Mouse (Mus musculus): ENCODE results near the gene Psd. TPM values are rescaled to one million over a fixed set of nuclear protein-coding genes. Genes with fewer than 3 reads are reported as not detected.

Psd gene
- polyA plus RNA-seq, 1 experiment from 2014 or later = 99.1 TPM

DNA sequence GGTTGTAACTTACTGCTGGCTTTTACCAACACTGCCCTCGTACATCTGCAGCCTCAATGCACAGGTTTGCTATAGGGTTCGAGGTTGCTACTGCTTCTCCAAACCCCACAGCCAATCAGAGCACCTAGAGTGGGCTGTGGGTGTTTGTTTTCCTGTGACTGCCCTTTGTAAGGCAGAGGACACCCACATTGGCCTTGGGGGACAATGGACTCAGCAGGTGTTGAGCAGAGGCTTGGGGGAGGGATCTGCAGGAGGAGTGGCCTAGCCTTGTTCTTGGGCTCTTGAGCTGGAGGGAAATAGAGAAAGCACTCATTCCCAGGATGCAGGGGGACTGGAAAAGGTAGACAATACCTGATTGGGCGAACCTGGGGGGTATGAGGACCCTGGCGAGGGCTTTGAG, 31.4 kb upstream of the Psd start:
- Histone ChIP-seq H3K4me3 (ENCODE audit: low read length) (no peak overlapping the region), H3K27ac (ENCODE audit: low read depth, low read length) (no peak overlapping the region), H3K27me3 (replicated peaks; ENCODE audit: control insufficient read depth, insufficient read depth, low read length) (no peaks in the 10 kb centered on the region; the same call in 1 of the 2 replicates), H3K9ac (ENCODE audit: low read depth, low read length) (no peak overlapping the region), H3K36me3 (ENCODE audit: control insufficient read depth, insufficient read depth, low read length) (no peaks in the 10 kb centered on the region), H3K4me2 (ENCODE audit: low read length) (no peak overlapping the region), H3K9me3 (ENCODE audit: control insufficient read depth, low read length) (no peaks in the 10 kb centered on the region), H3K4me1 (ENCODE audit: control insufficient read depth, insufficient read depth, low read depth, low read length) (peaks cover 9% of the 10 kb centered on the region)
- WGBS = 58% methylated on average over 4 of the region's 4 CpGs
- ATAC-seq = no peak

- peak overlapping the region; percentile 87 for H3K9ac ChIP-seq (ENCODE audit: low read depth, low read length)
- ATAC-seq = no peak
- 24% methylated on average over 25 of the region's 25 CpGs for WGBS
- H3K4me2 ChIP-seq (ENCODE audit: low read length) = peak overlapping the region; percentile 84
- H3K9me3 ChIP-seq (ENCODE audit: control insufficient read depth, low read length) = no peaks in the 10 kb centered on the region
- peaks cover 9% of the 10 kb centered on the region for H3K4me1 ChIP-seq (ENCODE audit: control insufficient read depth, insufficient read depth, low read depth, low read length)
- no peaks in the 10 kb centered on the region for H3K36me3 ChIP-seq (ENCODE audit: control insufficient read depth, insufficient read depth, low read length)
- no peak overlapping the region for H3K27ac ChIP-seq (ENCODE audit: low read depth, low read length)
- H3K4me3 ChIP-seq (ENCODE audit: low read length) = peak overlapping the region; percentile 68
- no peaks in the 10 kb centered on the region; the same call in 1 of the 2 replicates for H3K27me3 ChIP-seq (replicated peaks; ENCODE audit: control insufficient read depth, insufficient read depth, low read length)
Measured at GRCm38 (mm10) chr19:46357344-46358280, 30.7 kb upstream of the Psd start.

GRCm38 (mm10) chr19:46356701-46357138, 29.8 kb upstream of the Psd start:
- peaks cover 9% of the 10 kb centered on the region for H3K4me1 ChIP-seq (ENCODE audit: control insufficient read depth, insufficient read depth, low read depth, low read length)
- peak overlapping the region; percentile 84 for H3K4me2 ChIP-seq (ENCODE audit: low read length)
- H3K27me3 ChIP-seq (replicated peaks; ENCODE audit: control insufficient read depth, insufficient read depth, low read length) = no peaks in the 10 kb centered on the region; the same call in 1 of the 2 replicates
- WGBS = under 1% methylated on average over 29 of the region's 29 CpGs
- no peaks in the 10 kb centered on the region for H3K36me3 ChIP-seq (ENCODE audit: control insufficient read depth, insufficient read depth, low read length)
- peak; percentile 94 for ATAC-seq
- H3K9ac ChIP-seq (ENCODE audit: low read depth, low read length) = peak overlapping the region; percentile 87
- H3K27ac ChIP-seq (ENCODE audit: low read depth, low read length) = peak overlapping the region; percentile 75
- H3K4me3 ChIP-seq (ENCODE audit: low read length) = peak overlapping the region; percentile 68
- H3K9me3 ChIP-seq (ENCODE audit: control insufficient read depth, low read length) = no peaks in the 10 kb centered on the region

GRCm38 (mm10) chr19:46350168-46350932, 23.4 kb upstream of the Psd start, which contains the start of gene 2310034G01Rik:
2310034G01Rik (minus strand) TSS chr19:46350302.
- peak within 1 kb of the TSS; percentile 94 for H3K27ac ChIP-seq (ENCODE audit: low read depth, low read length)
- no peaks in the 10 kb centered on the region for H3K27me3 ChIP-seq (replicated peaks; ENCODE audit: control insufficient read depth, insufficient read depth, low read length)
- H3K4me3 ChIP-seq (ENCODE audit: low read length) = peak within 1 kb of the TSS; percentile 74
- peak within 1 kb of the TSS; percentile 93 for H3K9ac ChIP-seq (ENCODE audit: low read depth, low read length)
- peaks cover 10% of the 10 kb centered on the region for H3K4me1 ChIP-seq (ENCODE audit: control insufficient read depth, insufficient read depth, low read depth, low read length)
- 65% methylated on average over 10 of the region's 10 CpGs for WGBS
- no peak for ATAC-seq
- H3K36me3 ChIP-seq (ENCODE audit: control insufficient read depth, insufficient read depth, low read length) = no peaks in the 10 kb centered on the region
- H3K4me2 ChIP-seq (ENCODE audit: low read length) = peak within 1 kb of the TSS; percentile 61
- no peaks in the 10 kb centered on the region for H3K9me3 ChIP-seq (ENCODE audit: control insufficient read depth, low read length)

DNA sequence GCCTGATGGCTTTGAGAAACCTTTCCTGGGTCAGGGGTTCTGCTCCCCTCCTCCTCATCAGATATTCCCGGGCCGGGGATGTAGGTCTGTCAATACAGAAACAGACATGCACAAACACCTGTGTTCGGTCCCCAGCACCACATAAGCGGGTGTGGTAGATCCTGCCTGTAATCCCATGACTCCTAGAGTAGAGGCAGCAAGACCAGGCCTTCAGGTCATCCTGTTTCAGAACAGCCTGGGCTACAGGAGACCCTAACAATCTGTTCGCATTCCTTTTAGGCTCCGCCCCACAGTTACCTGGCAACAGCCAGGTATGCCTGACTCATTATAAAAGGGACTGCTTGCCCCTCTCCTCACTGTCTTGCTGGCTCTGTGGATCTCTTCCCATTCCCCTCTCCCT, 22.6 kb upstream of the Psd start:
- 29% methylated on average over 6 of the region's 6 CpGs for WGBS
- ATAC-seq = 0 out of 2 replicates have a peak, but pooled peaks have one; percentile 9

GRCm38 (mm10) chr19:46348761-46349458, 22.0 kb upstream of the Psd start:
- Histone ChIP-seq H3K4me1 (ENCODE audit: control insufficient read depth, insufficient read depth, low read depth, low read length) (peaks cover 10% of the 10 kb centered on the region), H3K27ac (ENCODE audit: low read depth, low read length) (peak overlapping the region; percentile 94)
- under 1% methylated on average over 74 of the region's 78 CpGs for WGBS

More for the DNA sequence above, 22.6 kb upstream of the Psd start:
- H3K4me1 ChIP-seq (ENCODE audit: control insufficient read depth, insufficient read depth, low read depth, low read length) = peaks cover 10% of the 10 kb centered on the region
- peak overlapping the region; percentile 94; the same call in 1 of the 2 replicates for H3K27ac ChIP-seq (ENCODE audit: low read depth, low read length)
- H3K4me2 ChIP-seq (ENCODE audit: low read length) = peak overlapping the region; percentile 61
- no peaks in the 10 kb centered on the region for H3K36me3 ChIP-seq (ENCODE audit: control insufficient read depth, insufficient read depth, low read length)
- no peaks in the 10 kb centered on the region for H3K9me3 ChIP-seq (ENCODE audit: control insufficient read depth, low read length)
- H3K4me3 ChIP-seq (ENCODE audit: low read length) = peak overlapping the region; percentile 74
- H3K27me3 ChIP-seq (replicated peaks; ENCODE audit: control insufficient read depth, insufficient read depth, low read length) = 0 out of 2 replicates have a peak, but pooled peaks cover 2% of the 10 kb centered on the region
- peak overlapping the region; percentile 93 for H3K9ac ChIP-seq (ENCODE audit: low read depth, low read length)

DNA sequence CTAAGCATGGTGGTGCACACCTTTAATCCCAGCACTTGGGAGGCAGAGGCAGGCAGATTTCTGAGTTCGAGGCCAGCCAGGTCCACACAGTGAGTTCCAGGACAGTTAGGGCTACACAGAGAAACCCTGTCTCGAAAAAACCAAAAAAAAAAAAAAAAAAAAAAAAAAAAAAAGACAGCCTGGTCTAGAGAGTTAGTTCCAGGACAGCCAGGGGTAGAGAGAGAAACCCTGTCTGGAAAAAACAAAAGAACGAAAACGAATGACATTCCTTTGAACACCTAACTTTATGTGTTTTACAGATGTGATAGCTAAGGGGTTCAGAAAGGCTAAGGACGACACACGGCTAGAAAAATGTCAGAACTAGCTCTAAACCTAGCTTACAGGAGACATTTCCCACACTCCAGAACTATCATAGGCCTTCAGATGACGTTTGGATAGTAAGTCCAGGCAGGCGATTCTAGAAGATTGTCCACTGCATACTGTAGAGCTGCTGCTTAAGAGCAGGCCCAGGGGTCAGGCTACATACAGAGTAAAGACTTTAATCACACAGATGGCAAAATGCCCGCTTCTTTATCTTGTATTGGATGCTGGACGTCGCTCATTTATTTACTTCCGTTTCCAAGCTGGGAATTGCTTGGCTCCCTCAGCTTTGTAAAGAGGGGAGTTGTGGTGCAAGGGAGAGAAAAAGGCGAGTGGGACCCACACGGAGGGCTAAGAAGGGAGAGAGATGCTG, 21.1 kb upstream of the Psd start:
- peak overlapping the region; percentile 74 for H3K4me3 ChIP-seq (ENCODE audit: low read length)
- 0 out of 2 replicates have a peak, but pooled peaks cover 2% of the 10 kb centered on the region for H3K27me3 ChIP-seq (replicated peaks; ENCODE audit: control insufficient read depth, insufficient read depth, low read length)
- H3K4me2 ChIP-seq (ENCODE audit: low read length) = peak overlapping the region; percentile 61
- H3K9me3 ChIP-seq (ENCODE audit: control insufficient read depth, low read length) = no peaks in the 10 kb centered on the region
- ATAC-seq = no peak
- H3K9ac ChIP-seq (ENCODE audit: low read depth, low read length) = peak overlapping the region; percentile 93
- H3K27ac ChIP-seq (ENCODE audit: low read depth, low read length) = peak overlapping the region; percentile 94
- peaks cover 10% of the 10 kb centered on the region for H3K4me1 ChIP-seq (ENCODE audit: control insufficient read depth, insufficient read depth, low read depth, low read length)
- H3K36me3 ChIP-seq (ENCODE audit: control insufficient read depth, insufficient read depth, low read length) = no peaks in the 10 kb centered on the region
- 28% methylated on average over 14 of the region's 14 CpGs for WGBS

More at GRCm38 (mm10) chr19:46348761-46349458, 22.0 kb upstream of the Psd start:
- H3K9me3 ChIP-seq (ENCODE audit: control insufficient read depth, low read length) = no peaks in the 10 kb centered on the region
- peak overlapping the region; percentile 74 for H3K4me3 ChIP-seq (ENCODE audit: low read length)
- ATAC-seq = peak; percentile 96
- H3K27me3 ChIP-seq (replicated peaks; ENCODE audit: control insufficient read depth, insufficient read depth, low read length) = 0 out of 2 replicates have a peak, but pooled peaks cover 2% of the 10 kb centered on the region
- H3K9ac ChIP-seq (ENCODE audit: low read depth, low read length) = peak overlapping the region; percentile 93
- H3K4me2 ChIP-seq (ENCODE audit: low read length) = peak overlapping the region; percentile 61
- H3K36me3 ChIP-seq (ENCODE audit: control insufficient read depth, insufficient read depth, low read length) = no peaks in the 10 kb centered on the region

DNA sequence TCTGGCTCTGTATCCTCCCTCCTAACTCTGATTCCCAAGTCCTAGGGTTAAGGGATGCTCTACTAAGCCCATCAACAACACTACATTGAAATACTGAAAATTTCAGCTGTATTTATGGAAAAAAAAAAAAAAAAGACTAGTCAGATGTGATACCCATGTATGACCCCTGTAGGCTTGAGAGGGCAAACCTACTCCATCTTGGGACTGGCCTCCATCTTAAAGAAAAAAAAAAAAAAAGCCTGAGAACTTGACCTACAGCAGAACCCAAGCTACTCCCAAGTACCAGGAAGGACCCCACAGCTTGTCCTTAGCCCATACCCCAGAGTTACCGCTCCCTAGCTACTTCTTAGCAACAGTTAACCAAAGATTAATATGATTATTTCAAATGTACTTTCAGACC, 20.2 kb upstream of the Psd start:
- 100% methylated on average over 1 of the region's 1 CpGs for WGBS
- Histone ChIP-seq H3K27me3 (replicated peaks; ENCODE audit: control insufficient read depth, insufficient read depth, low read length) (0 out of 2 replicates have a peak, but pooled peaks cover 2% of the 10 kb centered on the region), H3K36me3 (ENCODE audit: control insufficient read depth, insufficient read depth, low read length) (no peaks in the 10 kb centered on the region), H3K4me1 (ENCODE audit: control insufficient read depth, insufficient read depth, low read depth, low read length) (peaks cover 10% of the 10 kb centered on the region), H3K27ac (ENCODE audit: low read depth, low read length) (no peak overlapping the region), H3K9ac (ENCODE audit: low read depth, low read length) (no peak overlapping the region), H3K4me2 (ENCODE audit: low read length) (no peak overlapping the region), H3K4me3 (ENCODE audit: low read length) (no peak overlapping the region), H3K9me3 (ENCODE audit: control insufficient read depth, low read length) (no peaks in the 10 kb centered on the region)
- no peak for ATAC-seq
